Mouse (Mus musculus) bone marrow macrophage, adult 2 months (primary cell): ENCODE data around the gene Inka2. TPM values are rescaled to one million over a fixed set of nuclear protein-coding genes. Genes with fewer than 3 reads are reported as not detected.

Source experiments
- H3K27ac ChIP-seq: 2 replicates; pipeline ENCODE4 v1.5.1; 2012; ENCODE audit warnings: low read depth, low read length; ENCODE audit not compliant: insufficient read depth
- H3K4me1 ChIP-seq: 2 replicates; pipeline ENCODE4 v1.6.1; 2012; ENCODE audit warnings: low read length; ENCODE audit not compliant: control insufficient read depth, insufficient read depth
- H3K4me3 ChIP-seq: 2 replicates; pipeline ENCODE4 v1.5.1; 2012; ENCODE audit warnings: mild to moderate bottlenecking, low read length, moderate library complexity; ENCODE audit not compliant: insufficient read depth
- CTCF ChIP-seq: IDR thresholded peaks from 2 replicates; pipeline ENCODE4 v1.5.1; 2012; ENCODE audit warnings: low read depth, mild to moderate bottlenecking, low read length, moderate library complexity
- POLR2A ChIP-seq: IDR thresholded peaks from 2 replicates; pipeline ENCODE4 v1.6.1; 2012; ENCODE audit warnings: mild to moderate bottlenecking, low read depth, low read length, borderline replicate concordance
- polyA plus RNA-seq: library from polyadenylated mRNA; stranded (reverse); fragments of >200 nt; gene quantifications from 2 replicates; pipeline ENCODE4 v1.2.4, GENCODE M21; 2012; ENCODE audit not compliant: missing spikeins, insufficient read depth, insufficient read length

The Inka2 gene
- polyA plus RNA-seq, 1 experiment, result 0.95 TPM

DNA sequence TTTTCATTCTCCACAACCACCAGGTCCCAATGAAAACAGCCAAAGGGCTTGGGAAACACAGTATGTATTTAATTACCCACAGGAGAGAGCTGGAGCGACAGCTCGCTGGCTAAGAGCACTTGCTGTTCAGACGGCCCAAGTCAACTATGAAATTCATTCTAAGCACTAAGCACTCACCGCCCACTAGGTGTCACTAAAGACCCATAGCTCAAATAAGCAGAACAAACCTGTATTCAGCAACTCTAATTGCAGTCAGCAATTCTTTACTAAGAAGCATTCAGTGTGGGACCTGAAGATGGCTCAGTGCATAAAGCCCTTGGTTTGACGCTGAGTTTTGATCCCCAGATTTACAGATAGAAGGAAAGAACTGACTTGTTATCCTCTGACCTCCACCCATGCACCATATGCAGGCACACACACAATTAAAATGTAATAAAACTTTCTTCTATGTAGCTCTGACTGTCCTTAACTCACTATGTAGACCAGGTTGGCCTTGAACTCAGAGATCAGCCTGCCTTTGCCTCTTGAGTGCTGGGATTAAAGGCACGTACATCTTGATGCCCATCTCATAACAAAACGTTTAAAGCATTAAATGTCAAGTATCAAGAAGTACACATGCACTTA, 29.7 kb upstream of the Inka2 start:
- Histone ChIP-seq H3K4me1 (no peaks in the 10 kb centered on the region; the same call in 1 of the 2 replicates), H3K4me3 (no peak overlapping the region), H3K27ac (no peak overlapping the region)
- TF ChIP-seq POLR2A (no peak), CTCF (no peak)

DNA sequence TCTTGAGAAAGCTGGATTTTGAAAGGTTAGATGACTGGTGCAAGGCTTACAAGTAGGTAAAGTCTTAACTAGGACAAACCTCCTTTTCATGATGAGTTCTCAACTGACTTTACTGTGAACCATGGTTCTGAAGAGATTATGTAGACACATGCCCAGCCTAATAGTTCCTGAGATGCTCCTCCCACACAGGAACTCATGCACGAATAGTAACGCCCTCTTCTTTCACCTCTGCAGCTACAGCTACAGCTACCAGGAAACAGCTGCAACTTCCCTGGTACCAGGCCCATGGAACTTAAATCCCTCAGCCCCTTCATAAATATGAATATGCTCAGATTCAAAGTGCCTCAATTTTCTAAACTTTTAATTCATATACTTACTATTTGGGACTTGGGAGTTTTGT, 28.5 kb upstream of the Inka2 start:
- no peak overlapping the region for H3K27ac ChIP-seq
- H3K4me3 ChIP-seq, result no peak overlapping the region
- no peaks in the 10 kb centered on the region; the same call in 1 of the 2 replicates for H3K4me1 ChIP-seq
- TF ChIP-seq CTCF, result no peak
- TF ChIP-seq POLR2A, result no peak

DNA sequence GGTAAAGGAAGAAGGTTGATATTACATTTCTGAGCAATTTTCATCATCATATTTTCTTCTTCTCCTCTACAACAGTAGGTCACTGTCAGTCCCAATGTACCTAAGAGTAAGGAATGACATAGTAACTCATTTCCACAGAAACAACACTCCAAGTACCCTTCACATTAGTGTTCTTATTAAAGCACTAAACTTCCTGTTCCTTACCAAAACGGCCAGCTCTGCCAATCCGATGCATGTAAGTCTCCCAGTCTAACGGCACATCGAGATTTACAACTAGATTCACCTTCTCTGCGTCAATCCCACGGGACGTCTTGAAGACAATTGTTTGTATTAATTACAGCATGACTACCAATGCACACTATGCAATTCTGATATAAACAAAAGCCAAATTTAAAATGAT, 24.1 kb upstream of the Inka2 start:
- Histone ChIP-seq H3K4me1 (no peaks in the 10 kb centered on the region; the same call in 1 of the 2 replicates), H3K4me3 (no peak overlapping the region), H3K27ac (no peak overlapping the region)
- no peak for TF ChIP-seq POLR2A
- no peak for TF ChIP-seq CTCF

DNA sequence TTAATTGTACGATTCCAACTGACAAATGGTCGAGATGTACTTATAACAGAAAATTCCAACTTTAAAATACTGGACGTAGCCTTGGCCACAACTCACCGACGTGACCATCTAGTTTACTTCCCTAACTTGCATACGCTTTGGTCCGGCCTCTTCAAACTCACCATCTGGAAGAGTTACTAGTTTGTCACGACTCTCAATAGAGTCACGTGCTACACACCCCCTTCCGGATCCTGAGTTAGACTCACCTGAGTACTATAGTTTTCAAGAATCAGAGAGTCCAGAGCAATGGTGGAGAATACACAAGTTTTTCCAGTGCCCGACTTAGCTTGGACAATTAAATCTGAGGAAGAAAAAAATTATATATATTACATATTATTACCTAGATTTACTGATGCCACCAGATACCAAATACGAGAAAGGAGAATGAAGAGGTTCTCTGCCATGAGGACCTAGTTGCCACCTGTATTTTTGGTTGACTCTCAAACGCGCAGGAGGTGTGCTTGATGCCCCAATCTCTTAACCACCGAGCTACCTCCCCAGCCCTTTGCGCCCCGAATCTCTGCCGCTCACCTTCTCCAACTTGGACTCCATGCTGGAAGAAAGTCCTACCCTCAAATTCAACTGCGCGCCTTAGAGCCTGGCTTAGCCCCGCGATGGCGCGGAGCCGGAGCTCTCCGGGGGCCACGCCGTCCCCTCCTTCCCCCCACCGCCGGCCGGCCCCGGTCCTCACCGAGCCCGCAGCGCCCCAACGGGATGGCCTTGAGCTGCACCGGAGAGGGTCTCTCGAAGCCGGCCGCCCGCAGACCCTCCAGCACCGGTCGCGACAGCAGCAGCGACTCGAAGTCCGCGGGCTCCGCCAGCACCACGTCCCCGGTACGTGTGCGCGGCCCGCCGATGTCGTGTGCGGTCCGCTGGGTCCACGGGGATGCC, 17.7 kb upstream of the Inka2 start:
- Histone ChIP-seq H3K27ac (peak overlapping the region; percentile 33), H3K4me3 (peak overlapping the region; percentile 95), H3K4me1 (peaks cover 14% of the 10 kb centered on the region)
- no peak for TF ChIP-seq CTCF
- TF ChIP-seq POLR2A, result no peak

DNA sequence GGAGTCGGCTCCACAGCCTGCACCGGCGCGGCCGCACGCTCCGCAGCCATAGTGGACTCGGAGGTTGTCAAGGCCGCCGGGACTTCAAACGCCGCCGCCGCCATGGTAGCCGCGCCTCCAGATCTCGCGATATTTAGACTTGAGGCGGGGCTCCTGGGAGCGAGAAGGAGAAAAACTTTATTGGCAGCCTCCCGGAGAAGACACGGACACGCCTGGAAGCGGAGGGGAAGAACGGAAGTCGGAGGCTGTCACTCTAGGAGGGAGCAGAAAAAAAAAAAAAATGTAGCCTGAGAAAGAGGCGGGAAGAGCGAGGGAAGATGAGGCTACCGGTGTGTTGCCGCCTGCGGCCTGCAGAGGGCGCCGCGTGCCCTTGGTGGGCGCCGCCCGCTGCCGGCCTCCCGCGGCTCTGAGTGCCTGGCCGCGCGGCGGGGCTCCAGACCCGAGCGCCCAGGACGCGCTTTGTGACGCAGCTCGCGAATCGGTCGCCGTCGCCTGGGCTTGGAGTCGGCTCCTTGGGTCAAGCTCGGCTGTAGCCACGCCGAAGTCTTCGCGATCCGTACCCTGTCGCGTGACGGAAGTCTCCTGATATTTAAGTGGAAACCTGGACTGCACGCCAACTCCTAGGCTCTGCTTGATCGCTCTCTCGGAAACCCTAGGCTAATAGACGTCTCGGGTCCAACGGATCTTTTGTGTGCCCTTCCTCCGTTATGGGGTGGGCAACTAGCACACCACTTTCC, 16.9 kb upstream of the Inka2 start, which contains the start of gene Ddx20:
Gene Ddx20, minus strand, starts transcription at position 251 of the 737 bp plus-strand sequence.
- Histone ChIP-seq H3K4me3 (peak within 1 kb of the TSS; percentile 95), H3K4me1 (peaks cover 14% of the 10 kb centered on the region), H3K27ac (peak within 1 kb of the TSS; percentile 70)
- TF ChIP-seq POLR2A, result no peak
- TF ChIP-seq CTCF, result peak; percentile 43; the same call in 1 of the 2 replicates

DNA sequence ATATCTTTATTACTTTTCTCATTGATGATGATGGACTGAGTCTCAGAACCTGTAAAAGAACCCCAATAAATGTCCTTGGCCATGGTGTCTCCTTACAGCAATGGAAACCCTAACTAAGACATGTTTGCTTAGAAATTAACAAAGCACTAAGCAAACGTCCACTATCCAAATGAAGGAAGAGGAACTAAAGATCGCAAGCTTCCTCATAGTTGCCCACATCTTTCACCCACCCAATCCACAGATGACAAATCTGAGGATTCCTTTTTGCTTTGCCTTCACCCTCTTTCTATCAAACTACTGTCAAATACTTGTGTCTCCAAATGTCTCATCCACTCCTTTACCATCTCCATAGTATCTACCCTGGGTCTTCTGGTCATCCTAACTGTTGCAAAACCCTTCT, 15.9 kb upstream of the Inka2 start:
- TF ChIP-seq CTCF (no peak), POLR2A (no peak)
- H3K4me3 ChIP-seq, result no peak overlapping the region
- peaks cover 14% of the 10 kb centered on the region for H3K4me1 ChIP-seq
- H3K27ac ChIP-seq, result peak overlapping the region; percentile 51

DNA sequence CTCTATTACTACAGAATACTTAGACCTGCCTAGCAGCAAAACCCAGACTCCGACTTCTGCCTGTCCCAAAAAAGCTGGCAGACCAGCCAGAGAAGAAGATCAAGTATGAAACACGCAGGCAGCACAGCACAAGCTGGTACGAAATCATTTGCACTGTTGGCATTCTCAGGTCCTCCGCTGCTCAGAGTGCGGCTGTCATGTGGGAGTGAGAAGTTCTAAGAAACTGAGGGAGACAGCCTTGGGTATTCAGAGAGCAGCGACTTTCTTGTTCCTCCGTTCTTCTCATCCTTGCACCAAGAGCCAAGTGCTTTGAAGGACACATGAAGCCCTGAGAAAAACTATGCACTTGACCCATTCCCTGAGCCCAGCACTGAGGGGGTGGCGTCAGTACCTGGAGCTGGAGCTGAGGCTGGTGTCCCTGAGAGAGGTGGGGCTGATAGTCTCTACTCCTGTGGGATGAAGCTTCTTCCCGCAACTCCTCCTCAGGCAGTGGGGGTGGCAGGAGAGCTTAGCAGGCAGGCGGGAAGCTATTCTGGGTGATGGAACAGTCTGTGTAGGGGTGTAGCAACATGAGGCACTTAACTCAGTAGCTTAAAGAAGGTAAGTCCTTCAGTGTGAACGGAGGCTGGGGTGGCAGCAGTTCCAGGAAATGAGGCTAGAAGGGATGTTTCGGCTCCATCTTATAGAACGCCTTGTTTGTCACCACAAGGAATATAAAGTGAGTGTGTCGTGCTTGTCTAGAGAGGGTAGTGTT, 10.9 kb upstream of the Inka2 start:
- Histone ChIP-seq H3K27ac (no peak overlapping the region), H3K4me3 (no peak overlapping the region), H3K4me1 (peaks cover 7% of the 10 kb centered on the region)
- TF ChIP-seq POLR2A (no peak), CTCF (no peak)

DNA sequence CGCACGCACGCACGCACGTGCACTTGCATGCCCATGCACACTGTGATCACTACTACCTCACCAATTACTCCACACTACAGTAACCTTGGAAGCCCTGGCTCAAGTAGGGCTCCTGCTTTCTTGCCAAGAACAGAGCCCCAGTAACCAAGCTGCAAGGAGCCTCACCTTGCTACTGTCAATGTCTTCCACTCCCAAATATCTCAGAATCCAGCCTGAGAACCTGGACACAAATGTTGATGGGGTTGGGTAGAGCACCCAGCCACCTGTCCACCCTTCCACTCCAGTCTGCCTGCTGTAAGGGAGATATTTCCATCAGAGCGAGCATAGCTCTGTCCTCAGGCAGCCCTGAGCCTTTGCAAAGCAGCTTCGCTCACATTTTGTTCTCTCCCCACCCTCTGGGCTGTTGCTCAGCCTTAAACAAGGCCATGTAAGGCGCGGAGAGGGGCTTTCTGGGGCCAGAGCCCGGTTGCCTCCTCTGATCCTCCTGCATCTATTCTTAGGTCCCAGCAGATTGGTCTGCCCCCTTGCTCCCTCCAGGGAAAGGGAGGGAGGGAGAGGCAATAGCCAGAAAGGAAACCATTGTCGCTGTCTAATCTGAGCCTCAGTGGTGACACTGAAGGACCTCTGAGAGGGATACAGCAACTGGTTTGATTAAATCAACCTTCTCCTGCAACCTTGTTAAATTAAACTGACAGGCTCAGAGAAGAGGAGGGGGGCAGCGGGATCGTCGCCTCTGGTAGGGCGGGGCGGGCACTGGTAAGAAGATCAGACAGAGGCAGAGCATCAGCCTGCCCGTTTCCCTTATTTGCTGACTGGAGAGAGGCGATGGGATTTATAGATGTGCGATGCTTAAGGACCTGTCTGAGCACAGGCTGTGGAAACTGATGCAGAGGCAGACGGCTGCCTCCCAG, 8.7 kb upstream of the Inka2 start:
- Histone ChIP-seq H3K4me1 (no peaks in the 10 kb centered on the region), H3K4me3 (no peak overlapping the region), H3K27ac (no peak overlapping the region)
- TF ChIP-seq POLR2A, result no peak
- no peak for TF ChIP-seq CTCF
